Comparison of ENCODE assay signal across 29 mouse cellular contexts in the genomic region with DNA sequence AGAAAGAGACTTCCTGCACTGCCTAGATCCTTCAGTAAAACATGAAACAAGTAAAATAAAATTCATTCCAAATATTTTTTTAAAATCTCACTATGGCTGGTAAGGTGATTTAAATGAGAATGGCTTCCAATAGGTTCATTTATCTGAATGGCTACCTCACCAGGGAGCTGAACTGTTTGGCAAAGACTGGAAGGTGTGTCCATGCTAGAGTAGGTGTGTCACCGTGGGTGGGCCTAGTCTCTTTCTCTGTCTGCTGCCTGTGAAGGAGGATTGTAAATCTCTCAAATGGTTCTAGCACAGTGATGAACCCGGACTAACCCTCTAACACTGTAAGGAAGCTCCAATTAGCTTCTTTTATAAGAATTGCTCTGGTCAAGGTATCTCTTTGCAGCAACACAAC. TPM values are rescaled to one million over a fixed set of nuclear protein-coding genes. Genes with fewer than 3 reads are reported as not detected.
A peak's percentile ranks its signal among the peaks of the same experiment; 100 is the strongest.
DNase-seq lines count a peak whose midpoint lies in the region; ATAC-seq and TF ChIP-seq lines count a peak whose summit lies in the region.
"Had no signal": no experiment of that assay in that cellular context is flagged by ENCODE, and none has a peak within 500 bp of the region (broad histone marks: within the 10 kb centered on the region; RNA-seq: fewer than 3 reads in every experiment).

No protein-coding gene starts in this region.

- H3K9me3 ChIP-seq in liver, embryonic 13.5 days (replicated peaks): no peaks in the 10 kb centered on the region
- no peaks in the 10 kb centered on the region for H3K9me3 ChIP-seq in liver, postnatal 0 days (ENCODE audit: low read length)
- no peaks in the 10 kb centered on the region for H3K9me3 ChIP-seq in forebrain, embryonic 14.5 days (replicated peaks; ENCODE audit: control insufficient read depth, low read length)
- H3K9me3 ChIP-seq: embryonic facial prominence, embryonic 10.5 days; forebrain, embryonic 10.5 days; hindbrain, embryonic 15.5 days; intestine, embryonic 15.5 days had no signal

- no peaks in the 10 kb centered on the region for H3K36me3 ChIP-seq in liver, embryonic 13.5 days
- H3K36me3 ChIP-seq in liver, postnatal 0 days (replicated peaks; ENCODE audit: insufficient read depth, low read length): no peaks in the 10 kb centered on the region
- no peaks in the 10 kb centered on the region for H3K36me3 ChIP-seq in forebrain, embryonic 14.5 days (ENCODE audit: control insufficient read depth, insufficient read depth, low read length)
- H3K36me3 ChIP-seq: embryonic facial prominence, embryonic 10.5 days; embryonic facial prominence, embryonic 13.5 days; forebrain, embryonic 10.5 days; hindbrain, embryonic 10.5 days; hindbrain, embryonic 15.5 days; intestine, embryonic 15.5 days had no signal

- no peak overlapping the region for H3K27ac ChIP-seq in liver, embryonic 13.5 days
- no peak overlapping the region for H3K27ac ChIP-seq in liver, postnatal 0 days (ENCODE audit: low read depth)
- no peak overlapping the region for H3K27ac ChIP-seq in forebrain, embryonic 14.5 days (ENCODE audit: low read depth, low read length)
- H3K27ac ChIP-seq: embryonic facial prominence, embryonic 10.5 days; embryonic facial prominence, embryonic 13.5 days; forebrain, embryonic 10.5 days; forebrain, embryonic 13.5 days; gastrocnemius, adult 2 months; hindbrain, embryonic 10.5 days; hindbrain, embryonic 15.5 days; intestine, embryonic 15.5 days had no signal

- peak; percentile 50; the same call in 1 of the 2 replicates for ATAC-seq in liver, embryonic 13.5 days (ENCODE audit: low read depth)
- no peak for ATAC-seq in liver, postnatal 0 days
- ATAC-seq in megakaryocyte progenitor cell, adult 5-6 weeks (replicated peaks; ENCODE audit: poor library complexity): 0 out of 2 replicates have a peak, but pooled peaks have one; percentile 24
- no peak for ATAC-seq in forebrain, embryonic 14.5 days
- ATAC-seq: forebrain, embryonic 13.5 days; forebrain, postnatal 0 days; intestine, embryonic 15.5 days; Patski had no signal

- H3K9ac ChIP-seq in liver, embryonic 13.5 days: no peak overlapping the region
- no peak overlapping the region for H3K9ac ChIP-seq in liver, postnatal 0 days (replicated peaks)
- no peak overlapping the region for H3K9ac ChIP-seq in forebrain, embryonic 14.5 days (ENCODE audit: low read length)
- H3K9ac ChIP-seq: embryonic facial prominence, embryonic 13.5 days; forebrain, embryonic 13.5 days; forebrain, postnatal 0 days; hindbrain, embryonic 15.5 days; intestine, embryonic 15.5 days had no signal

- DNase-seq in liver, embryonic 13.5 days: no peak
- no peak for DNase-seq in liver, postnatal 0 days
- DNase-seq in ES-CJ7 (ENCODE audit: low read depth, low spot score): peak; percentile 94
- DNase-seq in WW6 (ENCODE audit: low read depth, low spot score): peak; percentile 34
- no peak for DNase-seq in embryo, embryonic 9.5 days (ENCODE audit: extremely low spot score)
- DNase-seq in right cerebral cortex, adult 18-20 months: no peak
- no peak for DNase-seq in forebrain, embryonic 14.5 days (ENCODE audit: low spot score)
- DNase-seq: adrenal gland, adult 2 months; adrenal gland, postnatal 14 days; cerebellum, adult 11 months; cerebellum, adult 2 months; cerebellum, adult 9-11 months; cerebellum, postnatal 25 days; forebrain, postnatal 0 days; gastrocnemius, adult 2 months; gastrocnemius, postnatal 14 days; heart, adult 11 months; kidney, adult 11 months had no signal

- 74% methylated on average over 2 of the region's 2 CpGs for WGBS in liver, embryonic 13.5 days (ENCODE audit: insufficient replicate concordance)
- WGBS in liver, postnatal 0 days (ENCODE audit: insufficient replicate concordance): 82% methylated on average over 2 of the region's 2 CpGs
- 80% methylated on average over 2 of the region's 2 CpGs for WGBS in forebrain, embryonic 14.5 days

- no peak overlapping the region for H3K4me3 ChIP-seq in liver, embryonic 13.5 days (replicated peaks)
- H3K4me3 ChIP-seq in liver, postnatal 0 days (ENCODE audit: low read depth, low read length): no peak overlapping the region
- H3K4me3 ChIP-seq in forebrain, embryonic 14.5 days (ENCODE audit: low read depth, low read length): no peak overlapping the region
- H3K4me3 ChIP-seq: embryonic facial prominence, embryonic 10.5 days; embryonic facial prominence, embryonic 13.5 days; erythroblast, embryonic 14.5 days; forebrain, embryonic 10.5 days; forebrain, embryonic 13.5 days; gastrocnemius, adult 2 months; hindbrain, embryonic 10.5 days; hindbrain, embryonic 15.5 days; intestine, embryonic 15.5 days had no signal

- TF ChIP-seq EP300 in liver, postnatal 0 days (IDR thresholded peaks at IDR 0.05; ENCODE audit: low read depth): no peak

- H3K27me3 ChIP-seq in liver, embryonic 13.5 days: no peaks in the 10 kb centered on the region
- H3K27me3 ChIP-seq in liver, postnatal 0 days (ENCODE audit: insufficient read depth, low read length): no peaks in the 10 kb centered on the region
- no peaks in the 10 kb centered on the region for H3K27me3 ChIP-seq in forebrain, embryonic 14.5 days (replicated peaks; ENCODE audit: control insufficient read depth, insufficient read depth, low read length)
- H3K27me3 ChIP-seq: embryonic facial prominence, embryonic 13.5 days; forebrain, embryonic 13.5 days; hindbrain, embryonic 15.5 days; intestine, embryonic 15.5 days; Patski had no signal

- peaks cover 24% of the 10 kb centered on the region for H3K4me1 ChIP-seq in liver, embryonic 13.5 days (replicated peaks)
- H3K4me1 ChIP-seq in liver, postnatal 0 days (ENCODE audit: insufficient read depth): peaks cover 12% of the 10 kb centered on the region
- H3K4me1 ChIP-seq in forebrain, embryonic 14.5 days (ENCODE audit: control insufficient read depth, insufficient read depth, low read length): peaks cover 14% of the 10 kb centered on the region; the same call in 1 of the 2 replicates
- H3K4me1 ChIP-seq: embryonic facial prominence, embryonic 10.5 days; embryonic facial prominence, embryonic 13.5 days; hindbrain, embryonic 10.5 days; intestine, embryonic 15.5 days had no signal

- TF ChIP-seq CTCF in liver, postnatal 0 days (IDR thresholded peaks at IDR 0.05; ENCODE audit: low read depth): no peak

- no peak overlapping the region for H3K4me2 ChIP-seq in liver, embryonic 13.5 days
- H3K4me2 ChIP-seq in liver, postnatal 0 days (ENCODE audit: low read depth, low read length): no peak overlapping the region
- H3K4me2 ChIP-seq in forebrain, embryonic 14.5 days (ENCODE audit: low read length): no peak overlapping the region
- H3K4me2 ChIP-seq: embryonic facial prominence, embryonic 13.5 days; forebrain, embryonic 13.5 days; heart, embryonic 11.5 days; hindbrain, embryonic 15.5 days; intestine, embryonic 15.5 days had no signal

RNA-seq across cellular contexts. Expression of a gene that starts 12.5 kb away (rescaled TPM):
- 3.2 and 3.6 TPM in 2 replicates for polyA plus RNA-seq in liver, embryonic 13.5 days (2015; fragmentation: Nextera tagmentation; extraction: Ambion mirVana)
- polyA plus RNA-seq in liver, postnatal 0 days (2015; fragmentation: Nextera tagmentation; extraction: Ambion mirVana): 2.4 and 3.1 TPM in 2 replicates
- 70.8 and 72.5 TPM in 2 replicates for total RNA-seq in megakaryocyte progenitor cell, adult 5-6 weeks (2015)
- 40.0 and 51.7 TPM in 2 replicates for total RNA-seq in megakaryocyte progenitor cell, adult 5-6 weeks (2017)
- 5.2 and 8.3 TPM in 2 replicates for polyA plus RNA-seq in forebrain, embryonic 14.5 days (2014; fragmentation: Nextera tagmentation; extraction: Ambion mirVana)

Comparison
In these comparisons a context has a peak if more than half of its experiments do, and no peak if none do; other contexts are left out.
1. ATAC-seq: peak in liver, embryonic 13.5 days (single experiment) and megakaryocyte progenitor cell, adult 5-6 weeks (single experiment); none in liver, postnatal 0 days (single experiment) and forebrain, embryonic 14.5 days (single experiment).
2. DNase-seq: peak in ES-CJ7 (single experiment) and WW6 (single experiment); none in liver, embryonic 13.5 days (single experiment), liver, postnatal 0 days (single experiment), embryo, embryonic 9.5 days (single experiment), right cerebral cortex, adult 18-20 months (single experiment) and forebrain, embryonic 14.5 days (single experiment).